Mouse (Mus musculus): ENCODE data around the gene Pard3b. TPM values are rescaled to one million over a fixed set of nuclear protein-coding genes. Genes with fewer than 3 reads are reported as not detected.

Pard3b gene
- total and polyA plus RNA-seq, 3 experiments: 0.30 to 0.75 (median 0.63) TPM

DNA sequence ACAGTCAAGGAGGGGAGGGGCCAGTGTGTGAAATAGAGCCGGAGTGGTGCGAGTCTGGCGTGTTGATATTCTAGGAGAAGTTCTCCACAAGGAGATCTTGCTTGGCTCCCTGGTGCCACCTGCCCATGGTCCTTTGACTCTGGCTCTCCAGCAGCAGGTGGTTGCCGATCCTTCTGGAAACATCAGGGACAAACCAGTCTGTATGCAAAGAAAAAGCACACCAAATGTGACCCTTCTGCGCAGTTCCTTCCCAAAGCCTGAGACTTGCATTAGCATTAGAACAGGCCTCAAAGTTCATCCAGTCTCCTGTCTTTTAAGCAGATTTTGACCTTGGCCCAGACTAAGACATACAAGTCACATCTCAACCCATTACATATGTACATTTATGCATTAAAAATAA lies 1011.9 kb downstream of the Pard3b start:
- Histone ChIP-seq H3K27ac (ENCODE audit: insufficient read depth, low read depth) (no peak overlapping the region), H3K79me2 (replicated peaks; ENCODE audit: control insufficient read depth, extremely low read depth, insufficient read depth, poor library complexity, severe bottlenecking) (no peaks in the 10 kb centered on the region), H3K4me2 (ENCODE audit: insufficient read depth, low read depth, poor library complexity, severe bottlenecking) (no peak overlapping the region), H3K9ac (ENCODE audit: insufficient read depth, low read depth) (no peak overlapping the region), H3K9me3 (replicated peaks; ENCODE audit: low read length) (no peaks in the 10 kb centered on the region), H3K36me3 (replicated peaks in 1 of 2; ENCODE audit: control insufficient read depth in 1 of 2, insufficient read depth in 1 of 2, low read length in 1 of 2) (no peaks in the 10 kb centered on the region), H3K4me3 (replicated peaks in 1 of 3; ENCODE audit: low read depth in 2 of 3, low read length in 2 of 3, poor library complexity in 1 of 3) (no peak overlapping the region), H3K4me1 (ENCODE audit: control insufficient read depth in 1 of 2, insufficient read depth in 2 of 2) (no peaks in the 10 kb centered on the region), H3K27me3 (replicated peaks) (no peaks in the 10 kb centered on the region)
- dilution Hi-C loops (cut with MboI; ENCODE audit: extremely low pct_ligation_motif_present, extremely low pct_unique_long_range_greater_than_20kb, low sequenced_read_pairs) (no loop called here), in situ Hi-C loops (cut with MboI; ENCODE audit: low pct_ligation_motif_present, low pct_unique_long_range_greater_than_20kb, low sequenced_read_pairs) (no loop called here)
- DNase-seq (ENCODE audit: extremely low read depth): no peak
- no peak for TF ChIP-seq UBTF (IDR thresholded peaks at IDR 0.05; ENCODE audit: low read depth, low read length)
- no peak for TF ChIP-seq RCOR1 (conservative IDR thresholded peaks at IDR 0.05; ENCODE audit: low read depth, low read length)

DNA sequence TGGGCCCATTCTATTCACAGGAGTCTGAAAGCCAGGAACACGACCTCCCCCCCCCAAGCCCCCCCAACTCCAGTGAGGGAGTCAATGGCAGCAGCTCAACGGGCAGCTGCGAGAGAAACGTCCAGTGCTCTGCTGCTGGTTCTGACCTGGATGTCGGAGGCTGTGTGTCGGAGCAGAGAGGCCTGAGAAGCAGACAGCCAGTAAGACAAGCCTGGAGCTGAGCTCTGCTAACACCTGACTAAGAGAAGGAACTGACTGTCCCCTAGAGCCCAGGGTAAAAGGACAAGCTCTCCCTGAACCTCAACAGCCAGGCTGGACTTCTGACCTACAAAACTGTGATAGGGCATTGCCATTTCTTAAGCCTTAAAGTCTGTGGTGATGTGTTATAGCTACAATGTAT lies 1015.8 kb downstream of the Pard3b start:
- H3K27ac ChIP-seq (ENCODE audit: insufficient read depth, low read depth): no peak overlapping the region
- no peaks in the 10 kb centered on the region for H3K4me1 ChIP-seq (ENCODE audit: control insufficient read depth in 1 of 2, insufficient read depth in 2 of 2)
- no peak for DNase-seq (ENCODE audit: extremely low read depth)
- in situ Hi-C loops (cut with MboI; ENCODE audit: low pct_ligation_motif_present, low pct_unique_long_range_greater_than_20kb, low sequenced_read_pairs): no loop called here
- no peak for TF ChIP-seq SIN3A (IDR thresholded peaks at IDR 0.05; ENCODE audit: low read length)
- no peak for TF ChIP-seq MAFK (IDR thresholded peaks at IDR 0.05; ENCODE audit: insufficient replicate concordance, low read length)
- no peak for TF ChIP-seq ZKSCAN1 (IDR thresholded peaks at IDR 0.05; ENCODE audit: borderline replicate concordance, low read depth, low read length)
- no peak for TF ChIP-seq POLR2A (IDR thresholded peaks at IDR 0.05; ENCODE audit: low read depth, low read length)
- TF ChIP-seq EP300 (IDR thresholded peaks at IDR 0.05; ENCODE audit: low read length): no peak
- no peak for TF ChIP-seq MEF2A (IDR thresholded peaks at IDR 0.05; ENCODE audit: borderline replicate concordance, low read depth, low read length)
- TF ChIP-seq CHD1 (IDR thresholded peaks at IDR 0.05; ENCODE audit: low read depth, low read length): no peak
- no peak for TF ChIP-seq SMC3 (IDR thresholded peaks at IDR 0.05; ENCODE audit: low read depth, low read length)
- dilution Hi-C loops (cut with MboI; ENCODE audit: extremely low pct_ligation_motif_present, extremely low pct_unique_long_range_greater_than_20kb, low sequenced_read_pairs): no loop called here
- no peak overlapping the region for H3K9ac ChIP-seq (ENCODE audit: insufficient read depth, low read depth)
- no peaks in the 10 kb centered on the region for H3K36me3 ChIP-seq (replicated peaks in 1 of 2; ENCODE audit: control insufficient read depth in 1 of 2, insufficient read depth in 1 of 2, low read length in 1 of 2)
- H3K27me3 ChIP-seq (replicated peaks): no peaks in the 10 kb centered on the region
- H3K4me2 ChIP-seq (ENCODE audit: insufficient read depth, low read depth, poor library complexity, severe bottlenecking): no peak overlapping the region
- no peaks in the 10 kb centered on the region for H3K79me2 ChIP-seq (replicated peaks; ENCODE audit: control insufficient read depth, extremely low read depth, insufficient read depth, poor library complexity, severe bottlenecking)
- no peak overlapping the region for H3K4me3 ChIP-seq (replicated peaks in 1 of 3; ENCODE audit: low read depth in 2 of 3, low read length in 2 of 3, poor library complexity in 1 of 3)
- H3K9me3 ChIP-seq (replicated peaks; ENCODE audit: low read length): no peaks in the 10 kb centered on the region

DNA sequence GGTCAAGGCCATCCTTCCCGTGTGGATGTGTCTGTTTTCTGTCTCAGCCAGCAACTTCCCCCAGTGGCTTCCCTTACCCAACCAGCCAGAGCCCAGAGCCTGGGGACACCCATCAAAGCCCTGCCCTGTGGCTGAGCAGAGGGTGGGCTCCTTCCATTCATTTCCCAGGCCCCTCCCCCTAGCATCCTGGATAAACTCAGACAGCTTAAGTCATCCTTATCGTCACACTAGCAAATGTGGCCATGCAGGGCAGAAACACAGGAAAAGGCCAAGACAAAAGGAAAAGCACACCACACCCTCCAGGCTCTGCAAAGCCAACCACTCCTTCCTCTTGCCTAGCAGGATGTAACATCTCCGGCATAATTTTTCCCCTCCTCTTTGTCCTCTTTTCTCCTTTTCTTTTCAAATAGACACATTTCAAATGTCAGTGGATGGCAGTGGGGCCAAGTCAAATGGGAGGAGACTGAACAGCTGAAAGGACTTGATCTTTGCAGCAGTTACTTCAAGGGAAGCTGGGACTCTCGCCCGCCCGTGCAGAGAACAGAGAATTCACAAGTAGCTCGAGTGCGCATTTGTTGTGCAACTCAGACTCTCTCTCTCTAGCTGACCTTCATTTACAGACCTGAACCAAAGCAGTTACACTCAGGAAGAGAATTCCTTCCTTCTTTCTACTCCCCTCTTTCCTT lies 1026.5 kb downstream of the Pard3b start:
- Histone ChIP-seq H3K27me3 (replicated peaks) (no peaks in the 10 kb centered on the region), H3K4me2 (ENCODE audit: insufficient read depth, low read depth, poor library complexity, severe bottlenecking) (no peak overlapping the region), H3K9ac (ENCODE audit: insufficient read depth, low read depth) (no peak overlapping the region), H3K79me2 (replicated peaks; ENCODE audit: control insufficient read depth, extremely low read depth, insufficient read depth, poor library complexity, severe bottlenecking) (no peaks in the 10 kb centered on the region), H3K4me1 (ENCODE audit: control insufficient read depth in 1 of 2, insufficient read depth in 2 of 2) (no peaks in the 10 kb centered on the region), H3K27ac (ENCODE audit: insufficient read depth, low read depth) (no peak overlapping the region), H3K36me3 (replicated peaks in 1 of 2; ENCODE audit: control insufficient read depth in 1 of 2, insufficient read depth in 1 of 2, low read length in 1 of 2) (no peaks in the 10 kb centered on the region), H3K4me3 (replicated peaks in 1 of 3; ENCODE audit: low read depth in 2 of 3, low read length in 2 of 3, poor library complexity in 1 of 3) (no peak overlapping the region), H3K9me3 (replicated peaks; ENCODE audit: low read length) (no peaks in the 10 kb centered on the region)
- TF ChIP-seq HCFC1 (IDR thresholded peaks at IDR 0.05; ENCODE audit: low read depth, low read length) (no peak), EP300 (IDR thresholded peaks at IDR 0.05; ENCODE audit: low read length) (no peak), CHD2 (IDR thresholded peaks at IDR 0.05; ENCODE audit: low read length) (no peak), JUN (IDR thresholded peaks at IDR 0.05; ENCODE audit: insufficient read depth, low read depth, low read length) (no peak), JUND (conservative IDR thresholded peaks at IDR 0.05; ENCODE audit: low read depth, low read length) (no peak), ZC3H11A (IDR thresholded peaks at IDR 0.05; ENCODE audit: low read depth, low read length) (no peak), SIN3A (IDR thresholded peaks at IDR 0.05; ENCODE audit: low read length) (no peak), MYC (IDR thresholded peaks at IDR 0.05; ENCODE audit: low read depth, low read length) (no peak), ELF1 (IDR thresholded peaks at IDR 0.05; ENCODE audit: low read depth, low read length) (no peak), MAZ (IDR thresholded peaks at IDR 0.05; ENCODE audit: low read depth, low read length) (no peak), ZNF384 (IDR thresholded peaks at IDR 0.05; ENCODE audit: low read depth, low read length) (no peak)
- in situ Hi-C loops (cut with MboI; ENCODE audit: low pct_ligation_motif_present, low pct_unique_long_range_greater_than_20kb, low sequenced_read_pairs): no loop called here
- no peak for DNase-seq (ENCODE audit: extremely low read depth)
- dilution Hi-C loops (cut with MboI; ENCODE audit: extremely low pct_ligation_motif_present, extremely low pct_unique_long_range_greater_than_20kb, low sequenced_read_pairs): no loop called here
